8 mouse cellular contexts compared by ENCODE assay signal in genomic region chr19:10190796-10191195, GRCm38 (mm10). TPM values are rescaled to one million over a fixed set of nuclear protein-coding genes. Genes with fewer than 3 reads are reported as not detected.
DNase-seq lines count a peak whose midpoint lies in the region; ATAC-seq and TF ChIP-seq lines count a peak whose summit lies in the region.

No protein-coding gene starts in this region.

- H3K4me2 ChIP-seq in midbrain, embryonic 15.5 days = no peak overlapping the region
- H3K4me2 ChIP-seq in intestine, postnatal 0 days (replicated peaks; ENCODE audit: low read depth) = no peak overlapping the region
- H3K4me2 ChIP-seq in liver, embryonic 12.5 days = 0 out of 2 replicates have a peak overlapping the region, but pooled peaks have one; percentile 11

- TF ChIP-seq CTCF in bone marrow, adult 2 months (IDR thresholded peaks at IDR 0.05; ENCODE audit: control insufficient read depth, insufficient read depth, low read length) = peak; percentile 76
- TF ChIP-seq CTCF in intestine, postnatal 0 days (IDR thresholded peaks at IDR 0.05; ENCODE audit: low read depth) = peak; percentile 85

- ATAC-seq in midbrain, embryonic 15.5 days (replicated peaks) = no peak
- peak; percentile 28; the same call in 1 of the 2 replicates for ATAC-seq in frontal cortex, adult (ENCODE audit: low TSS enrichment)
- ATAC-seq in intestine, postnatal 0 days = peak; percentile 35; the same call in 1 of the 2 replicates
- no peak for ATAC-seq in liver, embryonic 12.5 days

- no peak overlapping the region for H3K9ac ChIP-seq in midbrain, embryonic 15.5 days
- H3K9ac ChIP-seq in intestine, postnatal 0 days (ENCODE audit: low read depth, low read length) = no peak overlapping the region
- H3K9ac ChIP-seq in liver, embryonic 12.5 days = no peak overlapping the region

- no peak overlapping the region for H3K27ac ChIP-seq in midbrain, embryonic 10.5 days (replicated peaks)
- no peak overlapping the region for H3K27ac ChIP-seq in midbrain, embryonic 15.5 days
- no peak overlapping the region for H3K27ac ChIP-seq in bone marrow, adult 2 months (ENCODE audit: control insufficient read depth, insufficient read depth, low read depth, low read length, poor library complexity)
- H3K27ac ChIP-seq in intestine, postnatal 0 days (ENCODE audit: low read depth, low read length) = no peak overlapping the region
- peak overlapping the region; percentile 5 for H3K27ac ChIP-seq in liver, embryonic 12.5 days

- no peaks in the 10 kb centered on the region for H3K27me3 ChIP-seq in midbrain, embryonic 10.5 days (ENCODE audit: low read depth, poor library complexity, severe bottlenecking)
- no peaks in the 10 kb centered on the region for H3K27me3 ChIP-seq in midbrain, embryonic 15.5 days (replicated peaks)
- no peaks in the 10 kb centered on the region for H3K27me3 ChIP-seq in intestine, postnatal 0 days (replicated peaks; ENCODE audit: control insufficient read depth, insufficient read depth, low read length)
- H3K27me3 ChIP-seq in liver, embryonic 12.5 days (replicated peaks) = no peaks in the 10 kb centered on the region

- H3K4me3 ChIP-seq in midbrain, embryonic 10.5 days = no peak overlapping the region
- H3K4me3 ChIP-seq in midbrain, embryonic 15.5 days = no peak overlapping the region
- H3K4me3 ChIP-seq in bone marrow, adult 2 months (replicated peaks; ENCODE audit: control insufficient read depth, low read depth, low read length) = no peak overlapping the region
- no peak overlapping the region for H3K4me3 ChIP-seq in intestine, postnatal 0 days (ENCODE audit: low read depth, low read length)
- H3K4me3 ChIP-seq in liver, embryonic 12.5 days = no peak overlapping the region

- H3K36me3 ChIP-seq in midbrain, embryonic 10.5 days = peaks cover 100% of the 10 kb centered on the region
- peaks cover 64% of the 10 kb centered on the region for H3K36me3 ChIP-seq in midbrain, embryonic 15.5 days (replicated peaks)
- H3K36me3 ChIP-seq in intestine, postnatal 0 days (ENCODE audit: control insufficient read depth, insufficient read depth) = peaks cover 64% of the 10 kb centered on the region
- H3K36me3 ChIP-seq in liver, embryonic 12.5 days = peaks cover 100% of the 10 kb centered on the region

- 60% methylated on average over 2 of the region's 2 CpGs for WGBS in midbrain, embryonic 10.5 days
- WGBS in midbrain, embryonic 15.5 days = 47% methylated on average over 2 of the region's 2 CpGs
- WGBS in bone marrow, adult 2 months = 37% methylated on average over 2 of the region's 2 CpGs
- WGBS in intestine, postnatal 0 days = 50% methylated on average over 2 of the region's 2 CpGs
- 30% methylated on average over 2 of the region's 2 CpGs for WGBS in liver, embryonic 12.5 days (ENCODE audit: insufficient replicate concordance)

- no peaks in the 10 kb centered on the region for H3K9me3 ChIP-seq in midbrain, embryonic 10.5 days (replicated peaks)
- H3K9me3 ChIP-seq in midbrain, embryonic 15.5 days = no peaks in the 10 kb centered on the region
- H3K9me3 ChIP-seq in intestine, postnatal 0 days (ENCODE audit: control insufficient read depth) = no peaks in the 10 kb centered on the region
- H3K9me3 ChIP-seq in liver, embryonic 12.5 days (replicated peaks) = no peaks in the 10 kb centered on the region

- no peak for TF ChIP-seq POLR2A in bone marrow, adult 2 months (IDR thresholded peaks at IDR 0.05; ENCODE audit: borderline replicate concordance, control insufficient read depth, low read depth, low read length)

- DNase-seq in midbrain, embryonic 10.5 days (ENCODE audit: low spot score) = peak; percentile 74
- DNase-seq in right cerebral cortex, adult 18-20 months = peak; percentile 56
- peak; percentile 61 to 83 for DNase-seq in urinary bladder, postnatal 4 days (ENCODE audit: low spot score in 2 of 2)

- peaks cover 12% of the 10 kb centered on the region for H3K4me1 ChIP-seq in midbrain, embryonic 10.5 days
- H3K4me1 ChIP-seq in midbrain, embryonic 15.5 days = peaks cover 11% of the 10 kb centered on the region
- no peaks in the 10 kb centered on the region; the same call in 1 of the 2 replicates for H3K4me1 ChIP-seq in bone marrow, adult 2 months (ENCODE audit: control insufficient read depth, insufficient read depth, low read length)
- no peaks in the 10 kb centered on the region for H3K4me1 ChIP-seq in intestine, postnatal 0 days (replicated peaks; ENCODE audit: control insufficient read depth, insufficient read depth, low read length)
- H3K4me1 ChIP-seq in liver, embryonic 12.5 days = peaks cover 31% of the 10 kb centered on the region

RNA-seq across cellular contexts. Expression of gene Fads1, which starts 8.1 kb away (rescaled TPM):
- 171 and 192 TPM in 2 replicates for polyA plus RNA-seq in midbrain, embryonic 10.5 days (2016; fragmentation: Nextera tagmentation; extraction: Ambion mirVana)
- polyA plus RNA-seq in midbrain, embryonic 15.5 days (2015; fragmentation: Nextera tagmentation; extraction: Ambion mirVana) = 175 and 182 TPM in 2 replicates
- 20.9 and 24.8 TPM in 2 replicates for polyA plus RNA-seq in bone marrow, adult 2 months (2011; ENCODE audit: insufficient read depth, insufficient read length, low replicate concordance, missing spikeins)
- 26.9 and 29.8 TPM in 2 replicates for polyA plus RNA-seq in intestine, postnatal 0 days (2015; fragmentation: Nextera tagmentation; extraction: Ambion mirVana)
- 86.4 and 91.6 TPM in 2 replicates for polyA plus RNA-seq in liver, embryonic 12.5 days (2016; fragmentation: Nextera tagmentation; extraction: Ambion mirVana)

RNA-seq across cellular contexts. Expression of gene Tmem258, which starts 13.0 kb away (rescaled TPM):
- polyA plus RNA-seq in midbrain, embryonic 10.5 days (2016; fragmentation: Nextera tagmentation; extraction: Ambion mirVana) = 351 and 361 TPM in 2 replicates
- polyA plus RNA-seq in midbrain, embryonic 15.5 days (2015; fragmentation: Nextera tagmentation; extraction: Ambion mirVana) = 324 and 334 TPM in 2 replicates
- polyA plus RNA-seq in bone marrow, adult 2 months (2011; ENCODE audit: insufficient read depth, insufficient read length, low replicate concordance, missing spikeins) = 54.6 and 126 TPM in 2 replicates
- polyA plus RNA-seq in intestine, postnatal 0 days (2015; fragmentation: Nextera tagmentation; extraction: Ambion mirVana) = 339 and 369 TPM in 2 replicates
- polyA plus RNA-seq in liver, embryonic 12.5 days (2016; fragmentation: Nextera tagmentation; extraction: Ambion mirVana) = 350 and 353 TPM in 2 replicates

RNA-seq across cellular contexts. Expression of gene Fen1, which starts 13.2 kb away (rescaled TPM):
- polyA plus RNA-seq in midbrain, embryonic 10.5 days (2016; fragmentation: Nextera tagmentation; extraction: Ambion mirVana) = 165 and 188 TPM in 2 replicates
- polyA plus RNA-seq in midbrain, embryonic 15.5 days (2015; fragmentation: Nextera tagmentation; extraction: Ambion mirVana) = 25.5 and 27.8 TPM in 2 replicates
- 64.3 and 77.3 TPM in 2 replicates for polyA plus RNA-seq in bone marrow, adult 2 months (2011; ENCODE audit: insufficient read depth, insufficient read length, low replicate concordance, missing spikeins)
- 30.4 and 33.0 TPM in 2 replicates for polyA plus RNA-seq in intestine, postnatal 0 days (2015; fragmentation: Nextera tagmentation; extraction: Ambion mirVana)
- 198 and 200 TPM in 2 replicates for polyA plus RNA-seq in liver, embryonic 12.5 days (2016; fragmentation: Nextera tagmentation; extraction: Ambion mirVana)

RNA-seq across cellular contexts. Expression of gene Myrf, which starts 49.8 kb away (rescaled TPM):
- polyA plus RNA-seq in midbrain, embryonic 10.5 days (2016; fragmentation: Nextera tagmentation; extraction: Ambion mirVana) = 2.1 and 2.2 TPM in 2 replicates
- polyA plus RNA-seq in midbrain, embryonic 15.5 days (2015; fragmentation: Nextera tagmentation; extraction: Ambion mirVana) = 0.62 and 0.79 TPM in 2 replicates
- 0.35 TPM in 1 of 2 replicates, not detected in the other for polyA plus RNA-seq in bone marrow, adult 2 months (2011; ENCODE audit: insufficient read depth, insufficient read length, low replicate concordance, missing spikeins)
- 4.1 and 4.5 TPM in 2 replicates for polyA plus RNA-seq in intestine, postnatal 0 days (2015; fragmentation: Nextera tagmentation; extraction: Ambion mirVana)
- polyA plus RNA-seq in liver, embryonic 12.5 days (2016; fragmentation: Nextera tagmentation; extraction: Ambion mirVana) = 6.6 TPM in 2 replicates

Comparison
In these comparisons a context has a peak if more than half of its experiments do, and no peak if none do; other contexts are left out.
1. ATAC-seq: peak in frontal cortex, adult (single experiment) and intestine, postnatal 0 days (single experiment); none in midbrain, embryonic 15.5 days (single experiment) and liver, embryonic 12.5 days (single experiment).
2. Peak in every context shown above with its lines, with median percentiles within 50 percentile points of each other: DNase-seq.